Mouse (Mus musculus): ENCODE measurements around the gene Syne2. TPM values are rescaled to one million over a fixed set of nuclear protein-coding genes. Genes with fewer than 3 reads are reported as not detected.

Syne2 gene
- total and polyA plus RNA-seq, 3 experiments, result 3.9 to 7.5 (median 4.9) TPM

- Histone ChIP-seq H3K27ac (ENCODE audit: insufficient read depth, low read depth) (no peak overlapping the region), H3K27me3 (replicated peaks) (peaks cover 17% of the 10 kb centered on the region), H3K4me2 (ENCODE audit: insufficient read depth, low read depth, poor library complexity, severe bottlenecking) (peak overlapping the region; percentile 79; the same call in 1 of the 2 replicates), H3K9me3 (replicated peaks; ENCODE audit: low read length) (no peaks in the 10 kb centered on the region), H3K4me1 (ENCODE audit: control insufficient read depth in 1 of 2, insufficient read depth in 2 of 2) (peaks cover 0 to 9% of the 10 kb centered on the region in 2 experiments; a peak in 2 of 4 replicates), H3K4me3 (replicated peaks in 1 of 3; ENCODE audit: low read depth in 2 of 3, low read length in 2 of 3, poor library complexity in 1 of 3) (no peak overlapping the region), H3K36me3 (replicated peaks in 1 of 2; ENCODE audit: control insufficient read depth in 1 of 2, insufficient read depth in 1 of 2, low read length in 1 of 2) (no peaks in the 10 kb centered on the region), H3K9ac (ENCODE audit: insufficient read depth, low read depth) (no peak overlapping the region), H3K79me2 (replicated peaks; ENCODE audit: control insufficient read depth, extremely low read depth, insufficient read depth, poor library complexity, severe bottlenecking) (no peaks in the 10 kb centered on the region)
- no peak for DNase-seq (ENCODE audit: extremely low read depth)
- dilution Hi-C loops (cut with MboI; ENCODE audit: extremely low pct_ligation_motif_present, extremely low pct_unique_long_range_greater_than_20kb, low sequenced_read_pairs), result no loop called here
- no peak for TF ChIP-seq ZMIZ1 (IDR thresholded peaks at IDR 0.05; ENCODE audit: low read depth, low read length)
- no peak for TF ChIP-seq TBP (conservative IDR thresholded peaks at IDR 0.05; ENCODE audit: low read depth, low read length)
- in situ Hi-C loops (cut with MboI; ENCODE audit: low pct_ligation_motif_present, low pct_unique_long_range_greater_than_20kb, low sequenced_read_pairs), result no loop called here
Measured at GRCm38 (mm10) chr12:75819481-75819880, 1.5 kb downstream of the Syne2 start.

- in situ Hi-C loops (cut with MboI; ENCODE audit: low pct_ligation_motif_present, low pct_unique_long_range_greater_than_20kb, low sequenced_read_pairs) (no loop called here), dilution Hi-C loops (cut with MboI; ENCODE audit: extremely low pct_ligation_motif_present, extremely low pct_unique_long_range_greater_than_20kb, low sequenced_read_pairs) (no loop called here)
- TF ChIP-seq KAT2A (IDR thresholded peaks at IDR 0.05; ENCODE audit: insufficient replicate concordance, low read length) (no peak), JUND (conservative IDR thresholded peaks at IDR 0.05; ENCODE audit: low read depth, low read length) (no peak), ELF1 (IDR thresholded peaks at IDR 0.05; ENCODE audit: low read depth, low read length) (no peak), MAFK (IDR thresholded peaks at IDR 0.05; ENCODE audit: insufficient replicate concordance, low read length) (no peak), JUN (IDR thresholded peaks at IDR 0.05; ENCODE audit: insufficient read depth, low read depth, low read length) (no peak), SIN3A (IDR thresholded peaks at IDR 0.05; ENCODE audit: low read length) (no peak), ZNF384 (IDR thresholded peaks at IDR 0.05; ENCODE audit: low read depth, low read length) (no peak), NRF1 (IDR thresholded peaks at IDR 0.05; ENCODE audit: low read depth, low read length) (no peak), ETS1 (conservative IDR thresholded peaks at IDR 0.05; ENCODE audit: low read depth, low read length) (no peak), NELFE (IDR thresholded peaks at IDR 0.05; ENCODE audit: low read depth, low read length) (no peak), SMC3 (IDR thresholded peaks at IDR 0.05; ENCODE audit: low read depth, low read length) (no peak), CTCF (conservative IDR thresholded peaks at IDR 0.05 in 1 of 2, IDR thresholded peaks at IDR 0.05 in 1 of 2; ENCODE audit: low read depth in 2 of 2, low read length in 2 of 2) (no peak), ZMIZ1 (IDR thresholded peaks at IDR 0.05; ENCODE audit: low read depth, low read length) (no peak), MEF2A (IDR thresholded peaks at IDR 0.05; ENCODE audit: borderline replicate concordance, low read depth, low read length) (no peak), RAD21 (IDR thresholded peaks at IDR 0.05; ENCODE audit: low read depth, low read length) (no peak), BHLHE40 (IDR thresholded peaks at IDR 0.05; ENCODE audit: low read depth, low read length) (no peak), CHD1 (IDR thresholded peaks at IDR 0.05; ENCODE audit: low read depth, low read length) (no peak), CHD2 (IDR thresholded peaks at IDR 0.05; ENCODE audit: low read length) (no peak), HCFC1 (IDR thresholded peaks at IDR 0.05; ENCODE audit: low read depth, low read length) (no peak)
- no peaks in the 10 kb centered on the region for H3K79me2 ChIP-seq (replicated peaks; ENCODE audit: control insufficient read depth, extremely low read depth, insufficient read depth, poor library complexity, severe bottlenecking)
- H3K4me2 ChIP-seq (ENCODE audit: insufficient read depth, low read depth, poor library complexity, severe bottlenecking), result no peak overlapping the region
- H3K4me3 ChIP-seq (replicated peaks in 1 of 3; ENCODE audit: low read depth in 2 of 3, low read length in 2 of 3, poor library complexity in 1 of 3), result no peak overlapping the region
- no peaks in the 10 kb centered on the region for H3K36me3 ChIP-seq (replicated peaks in 1 of 2; ENCODE audit: control insufficient read depth in 1 of 2, insufficient read depth in 1 of 2, low read length in 1 of 2)
- DNase-seq (ENCODE audit: extremely low read depth), result no peak
- no peak overlapping the region for H3K9ac ChIP-seq (ENCODE audit: insufficient read depth, low read depth)
- no peaks in the 10 kb centered on the region for H3K9me3 ChIP-seq (replicated peaks; ENCODE audit: low read length)
- H3K27ac ChIP-seq (ENCODE audit: insufficient read depth, low read depth), result no peak overlapping the region
- peaks cover 0 to 9% of the 10 kb centered on the region in 2 experiments; a peak in 2 of 4 replicates for H3K4me1 ChIP-seq (ENCODE audit: control insufficient read depth in 1 of 2, insufficient read depth in 2 of 2)
- H3K27me3 ChIP-seq (replicated peaks), result peaks cover 16% of the 10 kb centered on the region
Measured at GRCm38 (mm10) chr12:75820216-75820615, 2.3 kb downstream of the Syne2 start.

All from CH12.LX (cell line).